Mouse (Mus musculus) spleen, postnatal 14 days (tissue): ENCODE results near the gene Lrrc42.

Source experiments
- DNase-seq, 2 experiments: peaks; one replicate each; pipeline ENCODE4 v3.0.0; 2021 to 2022; ENCODE audit warnings: low spot score in 2 of 2

Gene Lrrc42

DNA sequence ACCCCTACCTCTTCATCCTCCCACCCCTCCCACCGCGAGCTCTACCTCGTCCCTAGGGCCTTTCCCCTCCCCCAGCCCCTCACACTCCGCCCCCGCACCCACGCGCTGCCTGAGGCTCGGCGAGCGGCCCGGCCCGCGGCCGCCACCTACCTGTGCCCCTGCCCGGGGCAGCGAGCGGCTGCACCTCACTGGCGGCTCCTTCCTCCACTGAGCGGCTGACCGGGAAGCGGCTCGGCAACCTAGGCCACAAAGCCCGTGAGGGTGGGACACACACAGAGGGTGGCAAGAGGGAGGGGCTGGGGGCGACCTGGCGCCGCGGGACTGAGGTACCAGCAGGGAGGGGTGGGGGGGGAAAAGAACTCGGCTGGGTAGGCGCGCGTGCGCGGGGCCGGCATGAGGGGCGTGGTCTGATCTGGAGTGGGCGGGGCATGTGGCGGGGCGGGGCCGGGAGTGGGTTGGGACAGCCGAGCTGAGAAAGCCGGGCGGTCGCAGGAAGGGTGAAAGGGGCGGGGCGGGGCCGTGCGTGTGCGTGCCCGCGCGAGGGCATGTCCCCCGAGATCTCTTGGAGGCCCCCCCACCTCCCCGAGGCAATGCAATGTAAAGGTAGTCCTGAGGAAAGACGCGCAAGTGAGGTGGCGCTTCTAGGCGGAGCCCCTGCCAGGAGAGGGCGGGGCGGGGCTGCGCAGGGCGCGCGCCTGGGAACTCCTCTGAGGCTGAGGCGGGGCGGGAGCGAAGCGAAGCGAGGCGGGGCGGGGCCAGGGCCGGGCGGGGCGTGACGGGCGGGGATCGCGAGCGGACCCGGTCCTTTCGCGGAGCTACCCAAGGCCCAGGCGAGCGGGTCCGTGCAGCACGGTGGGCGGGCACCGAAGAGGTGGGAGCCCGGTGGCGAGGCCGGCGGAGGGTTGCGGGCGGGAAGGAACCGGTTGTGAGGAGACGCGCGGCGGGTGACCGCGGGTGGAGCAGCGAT, at the start of gene Lrrc42, which contains the start of gene Hspb11:
Gene Lrrc42, minus strand, starts transcription at position 408 of the 967 bp plus-strand sequence.
Gene Hspb11, plus strand, starts transcription at position 469 of the 967 bp plus-strand sequence.
- peak; percentile 86 to 90 for DNase-seq

DNA sequence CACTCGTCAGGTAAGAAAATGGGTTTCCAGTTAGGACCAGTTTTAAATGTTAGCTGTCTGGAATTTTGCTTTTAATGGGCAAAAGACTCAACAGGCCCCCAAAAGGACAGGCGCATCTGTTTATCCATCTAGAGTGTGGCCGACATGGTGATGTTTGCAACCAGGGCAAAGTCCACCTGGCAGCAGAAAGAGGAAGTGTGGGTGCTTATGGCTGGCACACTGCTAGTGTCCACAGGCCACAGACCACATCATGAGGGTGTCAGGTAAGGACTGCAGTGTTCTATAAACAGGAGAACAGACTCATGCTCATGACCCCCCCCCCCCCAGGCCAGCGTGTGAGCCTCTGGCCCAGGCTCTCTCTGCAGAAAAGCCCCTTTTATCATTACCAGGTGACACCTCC, 49.5 kb upstream of the Lrrc42 start:
- DNase-seq: no peak

DNA sequence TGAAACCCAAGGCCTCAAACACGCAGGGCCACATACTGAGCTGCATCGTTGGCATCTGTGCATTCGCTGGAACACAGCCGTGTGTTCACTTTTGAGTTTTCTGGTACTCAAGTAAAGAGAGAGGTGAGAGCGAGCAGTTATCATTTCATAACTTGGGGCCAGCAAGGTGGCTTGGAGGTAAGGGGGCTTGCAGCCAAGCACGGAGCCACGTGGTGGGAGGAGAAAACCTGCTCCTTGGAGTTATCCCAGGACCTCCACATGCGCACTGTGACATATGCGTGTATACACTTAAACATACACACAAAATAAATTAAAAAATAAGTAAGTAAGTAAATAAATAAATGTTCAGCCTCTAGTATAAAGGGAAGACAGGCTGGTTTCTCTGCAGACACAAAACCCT, 48.9 kb upstream of the Lrrc42 start:
- no peak for DNase-seq

DNA sequence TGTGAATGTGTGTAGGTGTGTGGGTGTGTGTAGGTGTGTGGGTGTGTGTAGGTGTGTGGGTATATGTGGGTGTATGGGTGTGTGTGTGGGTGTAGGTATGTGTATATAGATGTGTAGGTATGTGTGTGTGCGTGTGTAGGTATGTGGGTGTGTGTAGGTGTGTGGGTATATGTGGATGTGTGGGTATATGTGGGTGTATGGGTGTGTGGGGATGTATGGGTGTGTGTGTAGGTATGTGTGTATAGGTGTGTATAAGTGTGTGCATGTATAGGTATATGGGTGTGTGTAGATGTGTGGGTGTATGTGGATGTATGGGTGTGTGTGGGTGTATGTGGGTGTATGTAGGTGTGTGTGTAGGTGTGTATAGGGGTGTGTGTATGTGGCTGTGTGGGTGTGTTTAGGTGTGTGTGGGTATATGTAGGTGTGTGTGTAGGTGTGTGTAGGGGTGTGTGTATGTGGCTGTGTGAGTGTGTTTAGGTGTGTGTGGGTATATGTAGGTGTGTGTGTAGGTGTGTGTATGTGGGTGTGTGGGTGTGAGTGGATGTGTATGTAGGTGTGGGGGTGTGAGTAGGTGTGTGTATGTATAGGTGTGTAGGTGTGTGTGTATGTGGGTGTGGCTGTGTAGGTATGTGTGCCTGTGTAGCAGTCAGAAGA, 47.7 kb upstream of the Lrrc42 start:
- no peak for DNase-seq

DNA sequence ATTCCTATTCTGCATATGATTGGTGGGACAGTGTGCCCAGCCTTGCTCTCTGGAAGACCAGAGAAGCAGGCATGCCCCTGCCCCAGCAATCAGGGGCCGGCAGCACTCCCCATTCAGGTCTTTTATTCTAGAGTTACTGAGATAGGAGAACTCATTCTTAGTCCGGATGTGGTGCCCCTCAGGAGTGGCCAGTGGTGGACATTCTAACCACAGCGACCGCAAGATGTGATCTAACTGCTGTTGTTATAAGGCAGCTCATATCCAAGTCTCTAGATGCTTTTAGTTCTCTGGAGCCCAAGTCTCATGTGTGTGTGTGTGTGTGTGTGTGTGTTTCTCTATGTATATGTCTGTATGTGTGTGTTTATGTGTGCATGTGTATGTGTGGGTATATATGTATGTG, 47.0 kb upstream of the Lrrc42 start:
- DNase-seq: no peak

DNA sequence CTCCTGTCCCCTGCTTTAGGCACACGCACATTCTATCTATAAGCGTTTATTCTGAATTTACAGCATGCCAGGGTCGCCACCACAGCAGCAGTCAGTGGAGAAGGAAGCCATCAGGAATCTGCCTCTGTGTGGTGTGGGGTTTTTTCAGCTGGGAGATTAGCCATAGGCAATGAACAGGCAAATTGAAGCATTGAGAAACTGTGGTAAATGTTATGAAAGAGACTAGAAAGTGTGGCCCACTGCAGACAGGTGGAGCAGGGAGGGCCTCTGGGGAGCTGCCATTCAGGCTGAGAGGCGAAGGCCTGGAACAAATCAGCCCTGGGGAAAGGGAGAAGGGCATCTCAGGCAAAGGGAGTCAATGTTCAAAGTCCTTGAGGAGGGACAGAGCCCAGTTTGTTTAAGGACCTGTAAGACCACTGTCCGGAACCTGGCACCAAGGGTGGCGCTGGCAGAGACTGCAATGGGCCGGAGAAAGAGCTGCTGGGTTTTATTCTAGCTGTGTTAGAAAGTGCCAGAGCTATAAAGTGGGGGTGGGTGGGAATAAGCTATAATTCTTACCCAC, 46.5 kb upstream of the Lrrc42 start:
- DNase-seq: no peak

DNA sequence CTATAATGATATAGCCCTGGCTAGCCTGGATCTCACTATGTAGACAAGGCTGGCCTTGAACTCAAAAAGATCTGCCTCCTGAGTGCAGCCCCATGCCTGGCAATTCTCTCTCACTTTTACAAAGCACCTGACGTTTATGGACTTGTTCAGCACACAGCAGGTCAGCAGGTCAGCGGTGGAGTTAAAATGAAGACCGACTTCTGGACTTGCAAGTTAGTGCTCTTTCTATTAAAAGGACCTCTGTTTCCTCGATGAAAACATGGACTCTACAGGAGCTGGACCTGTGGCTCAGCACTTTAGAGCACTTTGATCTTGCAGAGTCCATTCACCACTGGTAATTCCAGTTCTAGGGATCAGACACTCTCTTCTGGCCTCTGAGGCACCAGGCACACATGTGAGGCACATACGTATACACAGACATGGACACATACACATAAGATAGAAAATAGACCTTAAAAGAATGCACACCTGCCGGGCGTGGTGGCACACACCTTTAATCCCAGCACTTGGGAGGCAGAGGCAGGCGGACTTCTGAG, 44.8 kb upstream of the Lrrc42 start:
- DNase-seq: no peak

DNA sequence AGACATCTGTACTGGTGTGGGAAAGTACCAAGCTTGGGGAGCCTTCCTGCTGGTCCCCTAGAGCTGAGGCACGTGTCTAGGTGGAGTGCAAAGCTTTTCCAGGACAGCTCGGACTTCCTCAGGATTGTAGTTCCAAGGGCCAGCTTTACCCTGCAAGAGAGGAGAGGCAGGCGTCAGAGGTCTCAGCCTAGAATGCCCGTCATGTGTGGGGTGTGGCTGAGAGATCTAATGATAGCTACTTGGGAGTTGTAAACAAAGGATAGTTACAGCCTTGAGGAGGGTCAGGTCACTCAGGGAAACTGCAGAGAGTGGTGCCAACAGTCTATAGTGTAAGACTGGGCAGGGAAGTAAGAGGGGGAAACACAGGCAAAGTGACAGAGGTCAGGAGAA, 38.9 kb upstream of the Lrrc42 start:
- no peak for DNase-seq

DNA sequence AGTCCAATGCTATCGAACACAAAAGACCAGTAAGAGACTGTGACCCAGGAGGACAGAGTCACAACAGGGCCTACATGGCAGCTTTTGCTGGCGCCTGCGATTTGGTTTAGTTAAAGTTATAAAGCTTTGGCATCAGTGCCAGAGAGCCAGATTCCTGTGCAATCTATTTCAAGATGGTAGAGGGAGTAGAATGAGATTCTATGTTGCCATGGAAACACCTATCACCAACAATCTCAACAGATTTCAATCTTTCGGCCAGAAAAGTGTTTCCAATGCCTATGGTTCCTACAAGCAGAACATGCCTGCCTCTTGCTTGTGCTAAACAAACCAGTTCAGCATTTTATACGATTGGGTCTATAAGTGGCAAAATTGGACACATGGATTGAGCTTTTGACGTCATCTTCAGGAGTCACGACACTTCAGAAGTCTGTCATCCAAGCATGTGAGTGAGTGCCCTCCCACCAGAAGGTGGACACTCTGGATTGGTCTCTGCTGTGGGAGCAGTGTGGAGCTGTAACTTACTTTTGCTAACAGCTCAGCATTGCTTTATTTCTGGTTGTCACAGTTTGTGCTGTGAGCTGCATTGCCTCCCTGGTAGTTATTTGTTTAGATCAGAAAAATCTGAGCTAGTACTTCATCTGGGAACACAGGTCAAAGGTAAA, 38.4 kb upstream of the Lrrc42 start:
- no peak for DNase-seq

DNA sequence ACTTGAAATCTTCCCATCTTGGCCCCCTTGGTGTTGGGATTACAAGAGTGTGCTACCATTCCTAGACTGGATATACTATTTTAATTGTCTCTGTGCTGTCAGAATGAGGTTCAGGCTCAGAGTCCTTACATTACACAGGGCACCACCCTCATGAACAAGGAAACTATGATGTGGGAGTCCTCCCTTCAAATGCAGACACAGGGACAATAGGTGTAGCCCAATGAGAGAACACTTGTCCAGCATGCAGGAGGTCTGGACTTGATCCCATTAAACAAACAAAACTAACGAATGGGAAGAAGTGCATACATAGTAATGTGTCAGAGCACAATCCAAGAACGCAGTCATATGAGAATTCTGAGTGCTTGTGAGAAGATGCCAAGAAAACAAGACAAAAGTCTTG, 34.2 kb upstream of the Lrrc42 start:
- DNase-seq: no peak

DNA sequence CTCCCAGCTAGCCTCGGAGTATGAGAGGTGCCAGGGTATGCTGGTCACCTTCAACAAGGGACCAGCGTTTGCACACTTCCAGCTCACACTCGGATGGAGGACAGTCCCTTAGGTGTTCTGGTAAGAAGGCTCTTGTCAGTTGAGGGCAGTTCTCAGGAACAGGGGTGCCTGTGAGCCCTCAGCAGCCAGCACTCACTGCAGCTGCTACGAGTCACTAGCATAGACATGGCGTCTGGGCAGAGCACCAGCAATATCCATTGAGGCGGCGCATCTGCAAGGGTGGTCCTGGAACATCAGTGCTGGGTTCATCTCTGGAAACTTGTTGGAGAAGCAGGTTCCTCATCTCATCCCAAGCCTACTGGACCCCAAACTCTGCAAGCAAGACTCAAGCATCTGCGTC, 33.1 kb upstream of the Lrrc42 start:
- DNase-seq: no peak

DNA sequence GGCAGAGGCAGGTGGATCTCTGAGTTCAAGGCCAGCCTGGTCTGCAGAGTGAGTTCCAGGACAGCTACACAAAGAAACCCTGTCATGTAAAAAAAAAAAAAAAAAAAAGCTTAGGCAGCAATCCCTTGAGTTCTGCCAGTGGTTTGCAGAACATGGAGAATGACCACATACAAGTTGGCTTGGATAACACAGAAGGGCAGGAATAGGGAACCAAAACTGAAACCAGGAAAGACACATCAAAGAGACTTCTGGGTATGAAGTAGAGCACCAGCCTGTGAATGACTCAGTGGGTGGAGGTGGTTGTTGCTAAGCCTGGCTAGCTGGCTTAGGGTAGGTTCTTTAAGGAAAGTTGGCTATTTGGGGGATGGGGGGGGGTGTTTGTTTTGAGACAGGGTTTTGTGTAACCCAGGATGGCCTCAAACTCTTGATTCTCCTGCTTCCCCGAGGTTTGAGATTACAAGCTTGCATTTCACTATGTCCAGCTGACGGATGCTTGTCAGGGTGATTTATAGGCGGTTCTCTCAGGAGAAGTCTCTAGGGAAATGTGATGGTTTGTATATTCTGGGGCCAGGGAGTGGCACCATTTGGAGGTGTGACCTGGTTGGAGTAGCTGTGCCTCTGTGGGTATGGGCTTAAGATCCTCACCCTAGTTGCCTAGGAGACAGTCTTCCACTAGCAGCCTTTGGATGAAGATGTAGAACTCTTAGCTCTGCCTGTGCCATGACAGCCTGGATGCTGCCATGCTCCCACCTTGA, 32.3 kb upstream of the Lrrc42 start:
- DNase-seq: no peak

DNA sequence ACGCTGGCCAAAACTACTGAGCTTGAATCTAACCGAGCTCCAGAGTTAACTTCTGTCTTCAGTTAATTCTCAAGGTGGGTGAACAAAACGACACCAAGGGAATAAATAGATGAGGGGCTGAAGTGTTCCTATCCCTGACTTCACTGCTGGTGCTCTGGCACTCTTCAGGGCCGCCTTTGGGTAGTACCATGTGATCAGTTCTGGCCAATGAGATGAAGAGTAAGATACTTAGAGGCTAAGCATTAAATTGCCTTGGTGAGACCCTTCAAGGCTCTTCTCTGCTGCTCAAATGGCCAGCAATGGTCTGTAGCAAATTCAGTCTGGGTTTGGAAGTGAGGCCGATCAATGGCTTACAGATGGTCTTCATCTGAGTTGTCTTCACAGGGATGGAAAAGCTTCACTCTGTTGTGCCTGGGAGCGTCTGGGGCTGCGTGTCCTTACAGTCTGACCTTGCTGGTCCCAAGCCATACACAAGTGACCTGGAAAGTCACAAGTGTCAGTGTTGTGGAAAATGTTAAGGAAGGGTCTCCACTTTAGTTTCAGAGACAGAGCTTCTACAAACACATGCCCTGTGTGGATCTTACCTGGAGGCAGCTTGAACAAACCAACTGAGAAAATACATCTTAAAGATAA, 27.6 kb upstream of the Lrrc42 start:
- DNase-seq: no peak

DNA sequence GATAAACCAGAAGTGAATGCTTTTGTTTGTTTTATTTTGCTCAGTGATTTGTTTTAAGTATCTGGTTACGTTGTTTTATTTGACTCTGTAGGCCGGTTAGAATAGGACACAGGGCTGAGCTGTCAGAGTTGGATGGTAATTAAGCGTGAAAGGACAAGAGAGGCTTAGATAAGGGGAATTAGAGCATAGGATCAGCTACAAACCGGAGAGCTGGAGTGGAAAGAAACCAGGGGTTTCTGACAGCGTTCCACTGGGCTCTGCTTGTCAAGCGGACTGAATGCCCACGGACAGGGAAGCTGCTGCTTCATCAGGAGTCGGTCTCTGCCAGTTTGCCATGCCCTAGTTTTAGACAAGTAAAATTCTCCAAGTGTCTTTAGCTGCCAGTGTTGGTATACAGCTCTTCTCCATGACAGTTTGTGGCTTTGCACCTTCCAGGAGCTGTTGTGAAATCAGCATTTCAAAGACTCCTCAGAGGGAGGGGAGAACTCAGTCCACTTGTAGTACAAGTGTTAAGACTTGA, 24.9 kb upstream of the Lrrc42 start:
- DNase-seq: no peak

DNA sequence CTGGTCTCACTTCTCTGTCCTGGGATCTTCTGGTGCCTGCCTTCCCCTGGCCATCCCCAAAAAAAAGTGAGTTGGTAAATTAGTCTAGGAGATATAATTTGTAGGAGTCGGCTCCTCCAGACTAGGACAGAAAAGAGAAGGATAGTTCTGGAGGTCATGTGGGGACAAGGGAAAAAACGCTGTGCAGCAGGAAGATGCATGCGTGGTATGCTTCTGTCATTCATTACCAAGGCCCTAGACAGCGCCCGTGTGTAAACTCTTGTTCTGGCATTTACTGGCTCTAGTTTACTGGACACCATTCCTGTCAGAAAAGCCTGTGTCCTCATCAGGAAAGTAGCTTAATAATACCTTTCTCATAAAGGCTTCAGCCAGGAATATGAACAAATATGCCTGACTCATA, 21.2 kb upstream of the Lrrc42 start:
- no peak for DNase-seq

DNA sequence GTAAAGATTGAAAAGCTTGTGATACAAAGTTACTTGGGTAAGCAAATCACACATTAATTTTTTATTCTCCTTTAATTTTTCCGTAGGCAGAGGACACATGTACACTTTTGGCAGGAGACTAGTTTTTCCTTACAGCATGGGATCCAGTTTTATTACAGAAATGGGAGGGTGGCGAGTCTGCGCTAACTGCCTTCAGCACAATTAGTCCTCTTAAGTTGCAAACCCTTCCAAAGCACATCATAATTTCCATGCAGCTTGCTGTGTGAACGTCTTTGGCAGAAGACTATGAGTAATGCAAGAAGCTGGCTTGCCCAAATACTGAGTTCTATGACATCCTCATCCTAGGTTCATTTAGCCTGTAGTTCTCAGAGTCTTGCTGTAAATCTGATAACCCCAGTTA, 20.4 kb upstream of the Lrrc42 start:
- no peak for DNase-seq

DNA sequence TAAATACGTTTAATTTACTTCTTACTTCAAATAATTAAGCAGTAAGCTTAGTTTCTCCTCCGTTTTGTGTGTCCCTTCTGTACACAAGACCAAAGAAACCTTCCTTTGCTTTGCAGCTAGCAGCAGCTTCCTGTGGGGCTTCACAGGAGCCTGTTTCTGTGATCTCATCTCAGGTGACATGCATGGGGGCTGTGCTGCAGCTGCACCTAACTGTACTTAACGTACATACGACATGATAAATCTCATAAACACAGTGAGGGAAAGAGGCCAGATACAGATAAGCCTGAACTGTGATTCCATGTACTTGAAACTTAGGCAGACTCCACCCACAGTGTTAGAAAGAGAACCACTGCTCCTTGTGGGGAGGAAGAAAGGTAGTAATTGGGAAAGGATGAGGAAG, 6.7 kb upstream of the Lrrc42 start:
- no peak for DNase-seq

DNA sequence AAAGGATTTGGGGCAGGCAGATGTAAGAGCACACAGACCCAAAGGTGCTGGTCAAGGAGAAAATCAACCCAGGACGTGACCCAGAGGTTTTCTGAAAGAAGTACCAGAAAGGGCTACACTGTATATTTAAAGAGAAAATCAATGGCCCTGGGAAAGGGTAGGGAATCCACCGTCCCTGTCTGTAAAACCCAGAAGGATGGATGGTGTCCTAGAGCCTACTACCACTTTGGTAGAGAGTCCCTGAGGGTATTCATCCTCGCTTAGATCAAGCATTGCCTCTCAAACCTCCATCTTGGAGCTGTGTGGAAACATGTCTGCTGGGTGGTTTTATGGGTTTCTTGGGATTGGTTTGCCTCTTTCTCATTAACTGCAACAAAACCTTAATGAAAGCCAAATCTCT, 1.1 kb upstream of the Lrrc42 start:
- no peak for DNase-seq

DNA sequence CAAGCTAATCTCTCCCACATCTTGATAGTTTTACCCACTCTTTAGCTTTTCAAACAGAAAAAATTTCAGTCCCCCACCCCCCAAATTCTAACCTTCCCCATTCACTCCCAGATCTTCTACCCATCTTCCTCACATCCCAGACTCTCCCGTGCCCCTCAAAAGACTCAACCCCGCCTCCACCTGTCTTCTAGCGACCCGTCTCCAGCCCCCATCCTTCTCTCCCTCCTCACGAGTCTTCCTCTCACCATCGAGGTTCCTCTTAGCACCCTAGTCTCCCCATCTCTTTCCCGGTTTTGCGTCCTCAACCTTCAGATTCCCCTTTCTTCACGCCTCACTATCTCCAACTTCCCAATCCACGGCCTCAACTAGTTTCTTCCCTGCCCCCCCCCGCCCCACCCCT, 810 bp downstream of the Lrrc42 start:
- no peak for DNase-seq

DNA sequence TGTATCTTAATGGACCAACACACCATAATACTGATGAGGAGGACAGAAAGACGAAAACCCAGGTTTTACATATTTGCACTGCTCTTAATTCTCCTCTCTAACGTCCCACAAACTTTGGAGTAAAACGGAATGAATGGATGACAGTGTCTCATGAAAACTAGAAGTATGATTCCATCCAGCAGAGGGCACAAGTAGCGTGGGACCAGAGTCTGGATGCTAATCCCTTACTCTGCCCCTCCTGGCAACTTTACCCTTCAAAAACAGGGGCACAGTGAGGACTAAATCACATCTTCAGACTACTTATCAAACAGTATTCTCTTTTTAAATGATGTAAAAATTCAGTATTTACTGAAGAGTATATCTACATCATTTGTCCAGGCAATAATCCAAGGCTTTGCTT, 2.8 kb downstream of the Lrrc42 start:
- peak in 1 of 2 experiments; percentile 30 for DNase-seq

DNA sequence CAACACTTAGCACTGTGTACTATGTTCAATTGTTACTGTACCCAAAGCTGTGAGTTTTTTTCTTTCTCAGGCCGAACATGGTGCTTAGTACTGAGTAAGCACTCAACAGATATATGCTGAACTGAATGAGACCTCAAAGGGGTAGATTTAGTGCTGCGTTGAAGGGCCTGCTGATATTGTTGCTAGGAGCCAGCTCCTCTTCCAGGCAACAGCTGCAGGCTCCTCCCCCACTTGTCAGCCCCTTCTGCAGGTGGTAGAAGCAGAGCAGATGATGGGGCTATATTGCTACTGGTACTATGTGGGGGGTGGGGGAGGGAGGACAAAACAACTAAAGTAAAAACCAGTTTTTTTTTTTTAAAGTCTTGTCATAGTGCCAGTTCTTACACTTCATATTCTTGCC, 3.9 kb downstream of the Lrrc42 start:
- no peak for DNase-seq
